Mouse (Mus musculus) limb, embryonic 14.5 days (tissue): ENCODE measurements around the gene Olfr1160. TPM values are rescaled to one million over a fixed set of nuclear protein-coding genes. Genes with fewer than 3 reads are reported as not detected.

Experiments
- ATAC-seq: fragments of 200-750 bp; cut with Nextera tagmentation; 2 replicates; pipeline ENCODE4 v1.8.0; 2017; ENCODE audit warnings: low read depth, moderate number of reproducible peaks, moderate TSS enrichment; ENCODE audit not compliant: low FRiP score
- DNase-seq: peaks from one replicate; pipeline ENCODE4 v3.0.0-alpha.2; 2015; ENCODE audit warnings: low spot score
- H3K27ac ChIP-seq: fragments of 300-500 bp; sonication (generic); replicated peaks from 2 replicates; pipeline ENCODE4 v1.5.1; 2014; ENCODE audit warnings: low read depth, mild to moderate bottlenecking, low read length, moderate library complexity, mixed read lengths
- H3K27me3 ChIP-seq: fragments of 300-500 bp; sonication (generic); 2 replicates; pipeline ENCODE4 v1.6.1; 2014; ENCODE audit warnings: low read length, mixed read lengths; ENCODE audit not compliant: control insufficient read depth, insufficient read depth
- H3K36me3 ChIP-seq: fragments of 300-500 bp; sonication (generic); 2 replicates; pipeline ENCODE4 v1.6.1; 2014; ENCODE audit warnings: mild to moderate bottlenecking, low read length, moderate library complexity, mixed read lengths; ENCODE audit not compliant: control insufficient read depth, insufficient read depth
- H3K4me1 ChIP-seq: fragments of 300-500 bp; sonication (generic); 2 replicates; pipeline ENCODE4 v1.6.1; 2014; ENCODE audit warnings: antibody characterized with exemption, low read length, mixed read lengths; ENCODE audit not compliant: control insufficient read depth, insufficient read depth
- H3K4me2 ChIP-seq: fragments of 300-500 bp; sonication (generic); replicated peaks from 2 replicates; pipeline ENCODE4 v1.6.1; 2014; ENCODE audit warnings: low read depth, mild to moderate bottlenecking, low read length, moderate library complexity; ENCODE audit not compliant: severe bottlenecking
- H3K4me3 ChIP-seq: fragments of 300-500 bp; sonication (generic); replicated peaks from 2 replicates; pipeline ENCODE4 v1.5.1; 2014; ENCODE audit warnings: low read length
- H3K9ac ChIP-seq: fragments of 300-500 bp; sonication (generic); 2 replicates; pipeline ENCODE4 v1.6.1; 2014; ENCODE audit warnings: mild to moderate bottlenecking, low read depth, low read length, moderate library complexity; ENCODE audit not compliant: severe bottlenecking
- H3K9me3 ChIP-seq: fragments of 300-500 bp; sonication (generic); 2 replicates; pipeline ENCODE4 v1.6.1; 2016; ENCODE audit warnings: low read length; ENCODE audit not compliant: control insufficient read depth
- POLR2A ChIP-seq: fragments of 200-500 bp; IDR thresholded peaks from 2 replicates; pipeline ENCODE4 v1.8.0; 2012; ENCODE audit warnings: inconsistent platforms, mild to moderate bottlenecking, moderate library complexity, borderline replicate concordance; ENCODE audit not compliant: insufficient read depth, insufficient read length; ENCODE audit errors: extremely low read depth
- WGBS: fragments of 180-500 bp; shearing (Covaris S2); extraction: QIAGEN DNeasy Blood & Tissue Kit; methylation state at CpG from one replicate; pipeline ENCODE4 v1.1.7; 2014; 5-methylcytosine and 5-hydroxymethylcytosine counted together
- polyA plus RNA-seq, 2 experiments: library from polyadenylated mRNA; depleted of rRNA in 1 of 2; stranded (reverse) in 1 of 2; unstranded in 1 of 2; fragments of >200 nt; fragmentation: Nextera tagmentation in 1 of 2; extraction: Ambion mirVana in 1 of 2; gene quantifications; 2 replicates each; pipeline versions ENCODE4 v1.2.1 to v1.2.3; 2012 to 2014

The Olfr1160 gene
- polyA plus RNA-seq, 2 experiments = not detected

- H3K27ac ChIP-seq = no peak within 1 kb of the TSS
- no peaks in the 10 kb centered on the region for H3K36me3 ChIP-seq
- TF ChIP-seq POLR2A = no peak
- H3K4me2 ChIP-seq = no peak within 1 kb of the TSS
- no peak within 1 kb of the TSS for H3K4me3 ChIP-seq
- DNase-seq (no peak), ATAC-seq (no peak)
- WGBS = 70% methylated on average over 3 of the region's 3 CpGs
- H3K4me1 ChIP-seq = no peaks in the 10 kb centered on the region
- H3K9me3 ChIP-seq = no peaks in the 10 kb centered on the region
- no peaks in the 10 kb centered on the region for H3K27me3 ChIP-seq
- no peak within 1 kb of the TSS for H3K9ac ChIP-seq
These were observed 33.5 kb downstream of the Olfr1160 start, which contains the start of gene Olfr74 for GRCm38 (mm10) chr2:87974563-87974962. Gene Olfr74, minus strand, starts transcription at chr2:87974663.

GRCm38 (mm10) chr2:87968199-87968598, 39.9 kb downstream of the Olfr1160 start, which contains the start of gene Olfr1157:
Gene Olfr1157, minus strand, starts transcription at chr2:87968299.
- ATAC-seq (no peak), DNase-seq (no peak)
- Histone ChIP-seq H3K4me3 (no peak within 1 kb of the TSS), H3K4me1 (no peaks in the 10 kb centered on the region), H3K9ac (no peak within 1 kb of the TSS), H3K4me2 (no peak within 1 kb of the TSS), H3K9me3 (no peaks in the 10 kb centered on the region), H3K36me3 (no peaks in the 10 kb centered on the region), H3K27me3 (no peaks in the 10 kb centered on the region), H3K27ac (no peak within 1 kb of the TSS)
- TF ChIP-seq POLR2A = no peak
- 95% methylated on average over 4 of the region's 4 CpGs for WGBS

- no peak for DNase-seq
- no peaks in the 10 kb centered on the region for H3K27me3 ChIP-seq
- no peak within 1 kb of the TSS for H3K4me3 ChIP-seq
- ATAC-seq = no peak
- H3K36me3 ChIP-seq = no peaks in the 10 kb centered on the region
- no peak within 1 kb of the TSS for H3K4me2 ChIP-seq
- no peaks in the 10 kb centered on the region for H3K9me3 ChIP-seq
- H3K27ac ChIP-seq = no peak within 1 kb of the TSS
- H3K4me1 ChIP-seq = no peaks in the 10 kb centered on the region
- TF ChIP-seq POLR2A = no peak
- H3K9ac ChIP-seq = no peak within 1 kb of the TSS
These were observed 55.1 kb downstream of the Olfr1160 start, which contains the start of gene Olfr1156 for GRCm38 (mm10) chr2:87953000-87953399. Gene Olfr1156, minus strand, starts transcription at chr2:87953100.

Other genes starting within 250 kb of the Olfr1160 start
- not detected in 2 replicates for gene Olfr152, start 228.8 kb downstream of the Olfr1160 start, polyA plus RNA-seq (2012; rRNA removed)
- gene Olfr152, start 228.8 kb downstream of the Olfr1160 start, polyA plus RNA-seq (2014; fragmentation: Nextera tagmentation; extraction: Ambion mirVana) = not detected in 2 replicates
- not detected in 2 replicates for gene Olfr1143, start 207.7 kb downstream of the Olfr1160 start, polyA plus RNA-seq (2012; rRNA removed)
- gene Olfr1143, start 207.7 kb downstream of the Olfr1160 start, polyA plus RNA-seq (2014; fragmentation: Nextera tagmentation; extraction: Ambion mirVana) = not detected in 2 replicates
- gene Olfr1145, start 198.4 kb downstream of the Olfr1160 start, polyA plus RNA-seq (2012; rRNA removed) = not detected in 2 replicates
- not detected in 2 replicates for gene Olfr1145, start 198.4 kb downstream of the Olfr1160 start, polyA plus RNA-seq (2014; fragmentation: Nextera tagmentation; extraction: Ambion mirVana)
- not detected in 2 replicates for gene Olfr1148, start 177.7 kb downstream of the Olfr1160 start, polyA plus RNA-seq (2012; rRNA removed)
- not detected in 2 replicates for gene Olfr1148, start 177.7 kb downstream of the Olfr1160 start, polyA plus RNA-seq (2014; fragmentation: Nextera tagmentation; extraction: Ambion mirVana)
- gene Olfr1150-ps1, start 164.3 kb downstream of the Olfr1160 start, polyA plus RNA-seq (2012; rRNA removed) = not detected in 2 replicates
- not detected in 2 replicates for gene Olfr1150-ps1, start 164.3 kb downstream of the Olfr1160 start, polyA plus RNA-seq (2014; fragmentation: Nextera tagmentation; extraction: Ambion mirVana)
- not detected in 2 replicates for gene Olfr1151, start 152.4 kb downstream of the Olfr1160 start, polyA plus RNA-seq (2012; rRNA removed)
- gene Olfr1151, start 152.4 kb downstream of the Olfr1160 start, polyA plus RNA-seq (2014; fragmentation: Nextera tagmentation; extraction: Ambion mirVana) = not detected in 2 replicates
- not detected in 2 replicates for gene Olfr1152, start 141.8 kb downstream of the Olfr1160 start, polyA plus RNA-seq (2012; rRNA removed)
- gene Olfr1152, start 141.8 kb downstream of the Olfr1160 start, polyA plus RNA-seq (2014; fragmentation: Nextera tagmentation; extraction: Ambion mirVana) = not detected in 2 replicates
- gene Olfr1153, start 113.3 kb downstream of the Olfr1160 start, polyA plus RNA-seq (2012; rRNA removed) = not detected in 2 replicates
- not detected in 2 replicates for gene Olfr1153, start 113.3 kb downstream of the Olfr1160 start, polyA plus RNA-seq (2014; fragmentation: Nextera tagmentation; extraction: Ambion mirVana)
- not detected in 2 replicates for gene Olfr1154, start 103.1 kb downstream of the Olfr1160 start, polyA plus RNA-seq (2012; rRNA removed)
- gene Olfr1154, start 103.1 kb downstream of the Olfr1160 start, polyA plus RNA-seq (2014; fragmentation: Nextera tagmentation; extraction: Ambion mirVana) = not detected in 2 replicates
- gene Olfr1155, start 63.1 kb downstream of the Olfr1160 start, polyA plus RNA-seq (2012; rRNA removed) = not detected in 2 replicates
- gene Olfr1155, start 63.1 kb downstream of the Olfr1160 start, polyA plus RNA-seq (2014; fragmentation: Nextera tagmentation; extraction: Ambion mirVana) = not detected in 2 replicates
- not detected in 2 replicates for gene Olfr1156, start 55.2 kb downstream of the Olfr1160 start, polyA plus RNA-seq (2012; rRNA removed)
- not detected in 2 replicates for gene Olfr1156, start 55.2 kb downstream of the Olfr1160 start, polyA plus RNA-seq (2014; fragmentation: Nextera tagmentation; extraction: Ambion mirVana)
- not detected in 2 replicates for gene Olfr1157, start 40.0 kb downstream of the Olfr1160 start, polyA plus RNA-seq (2012; rRNA removed)
- gene Olfr1157, start 40.0 kb downstream of the Olfr1160 start, polyA plus RNA-seq (2014; fragmentation: Nextera tagmentation; extraction: Ambion mirVana) = not detected in 2 replicates
- not detected in 2 replicates for gene Olfr74, start 33.6 kb downstream of the Olfr1160 start, polyA plus RNA-seq (2012; rRNA removed)
- gene Olfr74, start 33.6 kb downstream of the Olfr1160 start, polyA plus RNA-seq (2014; fragmentation: Nextera tagmentation; extraction: Ambion mirVana) = not detected in 2 replicates
- not detected in 2 replicates for gene Olfr1158, start 18.2 kb downstream of the Olfr1160 start, polyA plus RNA-seq (2012; rRNA removed)
- not detected in 2 replicates for gene Olfr1158, start 18.2 kb downstream of the Olfr1160 start, polyA plus RNA-seq (2014; fragmentation: Nextera tagmentation; extraction: Ambion mirVana)
- gene Olfr1161, start 14.5 kb upstream of the Olfr1160 start, polyA plus RNA-seq (2012; rRNA removed) = not detected in 2 replicates
- not detected in 2 replicates for gene Olfr1161, start 14.5 kb upstream of the Olfr1160 start, polyA plus RNA-seq (2014; fragmentation: Nextera tagmentation; extraction: Ambion mirVana)
- not detected in 2 replicates for gene Olfr73, start 29.4 kb upstream of the Olfr1160 start, polyA plus RNA-seq (2012; rRNA removed)
- gene Olfr73, start 29.4 kb upstream of the Olfr1160 start, polyA plus RNA-seq (2014; fragmentation: Nextera tagmentation; extraction: Ambion mirVana) = not detected in 2 replicates
- not detected in 2 replicates for gene Olfr1162, start 42.9 kb upstream of the Olfr1160 start, polyA plus RNA-seq (2012; rRNA removed)
- not detected in 2 replicates for gene Olfr1162, start 42.9 kb upstream of the Olfr1160 start, polyA plus RNA-seq (2014; fragmentation: Nextera tagmentation; extraction: Ambion mirVana)
- gene Olfr1163, start 63.6 kb upstream of the Olfr1160 start, polyA plus RNA-seq (2012; rRNA removed) = not detected in 2 replicates
- not detected in 2 replicates for gene Olfr1163, start 63.6 kb upstream of the Olfr1160 start, polyA plus RNA-seq (2014; fragmentation: Nextera tagmentation; extraction: Ambion mirVana)
- not detected in 2 replicates for gene Olfr1164, start 85.7 kb upstream of the Olfr1160 start, polyA plus RNA-seq (2012; rRNA removed)
- gene Olfr1164, start 85.7 kb upstream of the Olfr1160 start, polyA plus RNA-seq (2014; fragmentation: Nextera tagmentation; extraction: Ambion mirVana) = not detected in 2 replicates
- gene Olfr1166, start 120.0 kb upstream of the Olfr1160 start, polyA plus RNA-seq (2012; rRNA removed) = not detected in 2 replicates
- not detected in 2 replicates for gene Olfr1166, start 120.0 kb upstream of the Olfr1160 start, polyA plus RNA-seq (2014; fragmentation: Nextera tagmentation; extraction: Ambion mirVana)
- not detected in 2 replicates for gene Olfr1167, start 146.9 kb upstream of the Olfr1160 start, polyA plus RNA-seq (2012; rRNA removed)
- gene Olfr1167, start 146.9 kb upstream of the Olfr1160 start, polyA plus RNA-seq (2014; fragmentation: Nextera tagmentation; extraction: Ambion mirVana) = not detected in 2 replicates
- not detected in 2 replicates for gene Olfr1168, start 173.6 kb upstream of the Olfr1160 start, polyA plus RNA-seq (2012; rRNA removed)
- not detected in 2 replicates for gene Olfr1168, start 173.6 kb upstream of the Olfr1160 start, polyA plus RNA-seq (2014; fragmentation: Nextera tagmentation; extraction: Ambion mirVana)
- gene Olfr1170, start 220.1 kb upstream of the Olfr1160 start, polyA plus RNA-seq (2012; rRNA removed) = not detected in 2 replicates
- gene Olfr1170, start 220.1 kb upstream of the Olfr1160 start, polyA plus RNA-seq (2014; fragmentation: Nextera tagmentation; extraction: Ambion mirVana) = not detected in 2 replicates